Mouse (Mus musculus) T-cell, adult 2 months (primary cell): ENCODE data around the gene Hinfp.

Experiments used
- DNase-seq: peaks from one replicate; pipeline ENCODE4 v3.0.0; 2022; ENCODE audit warnings: low spot score

Gene Hinfp

GRCm38 (mm10) chr9:44256213-44256612 is 49.3 kb downstream of the Hinfp start:
- DNase-seq, result no peak

- no peak for DNase-seq
Measured at GRCm38 (mm10) chr9:44255136-44255521, 50.3 kb downstream of the Hinfp start.

- no peak for DNase-seq
Measured at GRCm38 (mm10) chr9:44254508-44255135, 50.8 kb downstream of the Hinfp start.

GRCm38 (mm10) chr9:44253441-44253840 is 52.0 kb downstream of the Hinfp start:
- DNase-seq, result peak; percentile 22

GRCm38 (mm10) chr9:44251314-44251713 is 54.2 kb downstream of the Hinfp start, which contains the start of gene Pdzd3:
Gene Pdzd3 (minus strand): TSS chr9:44251471.
- DNase-seq, result no peak

- no peak for DNase-seq
Measured at GRCm38 (mm10) chr9:44250445-44250844, 55.0 kb downstream of the Hinfp start.

- peak; percentile 41 for DNase-seq
Measured at GRCm38 (mm10) chr9:44249181-44250146, 56.0 kb downstream of the Hinfp start.

- no peak for DNase-seq
Measured at GRCm38 (mm10) chr9:44247907-44248306, 57.6 kb downstream of the Hinfp start.

- no peak for DNase-seq
Measured at GRCm38 (mm10) chr9:44243621-44244020, 61.9 kb downstream of the Hinfp start.
